Comparison of ENCODE assay signal across 11 mouse cellular contexts in genomic region chr3:105546611-105547071, GRCm38 (mm10).
DNase-seq lines count a peak whose midpoint lies in the region; TF ChIP-seq lines count a peak whose summit lies in the region.
"Had no signal": no experiment of that assay in that cellular context is flagged by ENCODE, and none has a peak within 500 bp of the region (broad histone marks: within the 10 kb centered on the region; RNA-seq: fewer than 3 reads in every experiment).

No protein-coding gene starts in this region.

- intact Hi-C loops in left cerebral cortex, adult 2 months (cut with DNase I): no loop called here
- intact Hi-C loops in left cerebral cortex, postnatal 14 days (cut with DNase I): no loop called here

- TF ChIP-seq CTCF in left cerebral cortex, adult 2 months (IDR thresholded peaks at IDR 0.05): no peak
- no peak for TF ChIP-seq CTCF in thymus, adult 2 months (IDR thresholded peaks at IDR 0.05; ENCODE audit: borderline replicate concordance, control insufficient read depth, extremely low read depth, insufficient read depth, low read length, poor library complexity)

- no peaks in the 10 kb centered on the region for H3K4me1 ChIP-seq in thymus, adult 2 months (replicated peaks; ENCODE audit: control insufficient read depth, insufficient read depth, low read length)
- H3K4me1 ChIP-seq: liver, embryonic 13.5 days had no signal

- no peaks in the 10 kb centered on the region for H3K27me3 ChIP-seq in thymus, adult 2 months (ENCODE audit: control insufficient read depth, insufficient read depth, low read length)
- H3K27me3 ChIP-seq: liver, embryonic 13.5 days had no signal

- peak; percentile 89 for DNase-seq in heart, adult 11 months
- no peak for DNase-seq in heart, adult 8-10 months (ENCODE audit: low spot score)
- no peak for DNase-seq in left cerebral cortex, adult 2 months (ENCODE audit: extremely low spot score in 1 of 2, low spot score in 2 of 2)
- DNase-seq in left cerebral cortex, postnatal 14 days (ENCODE audit: low spot score in 2 of 2): no peak
- DNase-seq in Muller cell, postnatal 12 days (ENCODE audit: inconsistent ontology term): peak; percentile 54
- peak; percentile 3 for DNase-seq in adrenal gland, postnatal 25 days
- DNase-seq in spleen, adult 18-20 months: no peak
- no peak for DNase-seq in thymus, adult 2 months
- DNase-seq: gastrocnemius, postnatal 14 days; liver, embryonic 13.5 days; thymus, postnatal 36 days had no signal

- H3K4me3 ChIP-seq in left cerebral cortex, adult 2 months: no peak overlapping the region
- H3K4me3 ChIP-seq in thymus, adult 2 months (ENCODE audit: control insufficient read depth, insufficient read depth, low read length): no peak overlapping the region
- H3K4me3 ChIP-seq: liver, embryonic 13.5 days had no signal

- peak overlapping the region; percentile 64 for H3K27ac ChIP-seq in left cerebral cortex, adult 2 months
- H3K27ac ChIP-seq in thymus, adult 2 months (ENCODE audit: control insufficient read depth, insufficient read depth, low read length): no peak overlapping the region
- H3K27ac ChIP-seq: liver, embryonic 13.5 days had no signal

- no peak for TF ChIP-seq POLR2A in thymus, adult 2 months (IDR thresholded peaks at IDR 0.05; ENCODE audit: control insufficient read depth, extremely low read depth, insufficient read depth, low read length, poor library complexity)

- H3K36me3 ChIP-seq in thymus, adult 2 months (ENCODE audit: control insufficient read depth, insufficient read depth, low read length): no peaks in the 10 kb centered on the region
- H3K36me3 ChIP-seq: liver, embryonic 13.5 days had no signal

- WGBS in thymus, adult 2 months: 82% methylated on average over 13 of the region's 13 CpGs

Comparison
In these comparisons a context has a peak if more than half of its experiments do, and no peak if none do; other contexts are left out.
1. DNase-seq: peak in heart, adult 11 months (single experiment), Muller cell, postnatal 12 days (single experiment) and adrenal gland, postnatal 25 days (single experiment); none in heart, adult 8-10 months (single experiment), left cerebral cortex, adult 2 months (0 of 2), left cerebral cortex, postnatal 14 days (0 of 2), spleen, adult 18-20 months (0 of 2) and thymus, adult 2 months (single experiment).